Mouse (Mus musculus) gastrocnemius, adult 8-10 months (tissue): Measurements from ENCODE around the gene Mdh2. TPM values are rescaled to one million over a fixed set of nuclear protein-coding genes. Genes with fewer than 3 reads are reported as not detected.
A peak's percentile ranks its signal among the peaks of the same experiment; 100 is the strongest.

Source experiments
- DNase-seq, 2 experiments: peaks; one replicate each; pipeline ENCODE4 v3.0.0; 2022; ENCODE audit warnings: low spot score in 2 of 2
- total RNA-seq, 4 experiments: library from RNA; stranded (reverse); gene quantifications; 2 replicates each; pipeline ENCODE4 v1.2.4; 2022

Gene Mdh2
- total RNA-seq, 4 experiments from 2014 or later, result 825 to 986 (median 954) TPM

DNA sequence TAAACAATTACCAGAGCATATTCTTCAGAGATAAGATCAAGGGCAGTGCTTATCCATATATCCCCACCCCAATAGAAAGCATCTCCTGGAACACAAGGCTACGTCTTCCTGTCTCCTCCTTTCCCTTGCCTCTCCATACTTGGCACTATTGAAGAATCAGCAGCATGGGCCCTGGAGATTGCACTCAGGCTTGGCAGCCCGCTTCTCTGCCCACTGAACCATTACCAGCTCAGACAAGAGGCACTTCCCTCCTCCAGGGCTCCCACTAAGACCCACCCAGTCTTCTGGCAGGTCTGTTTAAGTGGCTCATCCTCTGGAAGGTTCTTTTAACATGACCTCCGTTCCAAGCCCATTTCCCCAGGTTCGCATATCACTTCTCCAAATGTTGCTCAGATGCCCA is 1.7 kb upstream of the Mdh2 start:
- DNase-seq, result no peak

DNA sequence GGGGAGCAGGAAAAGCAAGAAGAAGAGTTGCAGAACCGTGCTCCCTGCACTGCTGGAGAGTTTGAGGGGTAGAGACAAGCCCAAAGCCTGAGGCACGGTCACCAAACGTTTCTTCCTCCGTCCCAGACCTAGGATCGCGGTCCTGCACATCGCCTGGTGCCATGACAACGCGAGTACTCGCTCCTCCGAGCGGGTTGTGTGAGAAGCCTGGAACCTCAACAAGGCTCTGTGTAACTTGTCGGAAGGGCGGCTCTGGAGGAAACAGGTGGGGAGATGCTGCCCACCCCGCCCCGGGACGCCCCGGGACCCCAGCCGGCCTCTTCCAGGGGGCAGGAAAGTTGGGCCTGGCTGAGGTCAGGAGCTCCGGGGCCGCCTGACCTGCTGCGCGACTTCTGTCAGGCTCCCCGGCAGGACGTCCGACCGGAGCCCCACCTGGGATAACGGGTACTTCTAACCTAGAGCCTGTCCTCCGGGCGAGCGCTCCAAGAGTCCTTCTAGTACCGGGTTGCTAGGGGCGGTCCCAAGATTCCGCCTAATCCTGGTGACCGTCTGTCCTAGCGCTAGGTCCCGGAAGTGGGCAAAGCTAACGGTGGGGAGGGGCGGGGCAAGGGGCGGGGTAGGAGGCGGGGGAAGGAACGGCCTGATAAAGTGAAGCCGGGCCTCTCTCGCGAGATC is 347 bp upstream of the Mdh2 start, which contains the start of gene Styxl1:
Gene Styxl1 (minus strand): TSS at position 590 of the 675 bp plus-strand sequence.
- DNase-seq, result no peak

DNA sequence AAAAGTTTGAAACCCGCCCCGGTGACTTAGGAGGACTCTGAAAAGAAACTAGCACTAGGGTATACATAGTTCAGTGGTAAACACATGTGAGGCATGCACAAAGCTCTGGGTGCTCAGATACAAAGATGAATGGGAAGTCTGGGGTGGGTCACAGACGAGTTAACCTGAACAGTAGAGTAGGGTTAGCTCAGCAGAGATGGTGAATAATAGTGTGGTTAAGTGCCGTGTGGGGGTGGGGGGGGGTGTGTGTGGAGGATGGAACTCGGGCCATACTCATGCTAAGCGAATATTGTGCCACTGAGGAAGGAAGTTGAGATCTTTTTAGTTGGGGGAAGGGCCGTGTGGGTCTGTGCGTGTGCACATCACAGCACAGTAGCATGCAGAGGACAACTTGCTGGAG is 2.1 kb downstream of the Mdh2 start:
- no peak for DNase-seq

DNA sequence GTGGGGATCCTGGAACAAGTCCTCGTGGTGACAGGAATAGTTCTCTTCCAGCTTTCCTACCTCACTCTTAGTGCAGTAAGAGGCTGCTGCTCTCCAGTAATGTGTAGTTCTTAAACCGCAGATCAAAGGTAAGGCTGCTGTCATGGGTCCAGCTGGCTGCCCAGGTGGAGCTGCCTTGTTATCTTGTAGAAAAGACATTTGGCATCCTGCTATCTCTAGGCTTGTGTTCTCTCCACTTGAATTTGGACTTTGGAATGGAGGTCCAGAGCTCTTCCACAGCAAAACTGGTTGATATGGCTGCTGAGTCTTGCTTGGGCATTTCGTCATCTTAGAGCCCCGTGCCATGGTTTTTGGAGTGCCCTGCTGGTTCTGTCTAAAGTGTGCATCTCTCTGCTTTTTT is 4.6 kb downstream of the Mdh2 start:
- DNase-seq, result no peak

DNA sequence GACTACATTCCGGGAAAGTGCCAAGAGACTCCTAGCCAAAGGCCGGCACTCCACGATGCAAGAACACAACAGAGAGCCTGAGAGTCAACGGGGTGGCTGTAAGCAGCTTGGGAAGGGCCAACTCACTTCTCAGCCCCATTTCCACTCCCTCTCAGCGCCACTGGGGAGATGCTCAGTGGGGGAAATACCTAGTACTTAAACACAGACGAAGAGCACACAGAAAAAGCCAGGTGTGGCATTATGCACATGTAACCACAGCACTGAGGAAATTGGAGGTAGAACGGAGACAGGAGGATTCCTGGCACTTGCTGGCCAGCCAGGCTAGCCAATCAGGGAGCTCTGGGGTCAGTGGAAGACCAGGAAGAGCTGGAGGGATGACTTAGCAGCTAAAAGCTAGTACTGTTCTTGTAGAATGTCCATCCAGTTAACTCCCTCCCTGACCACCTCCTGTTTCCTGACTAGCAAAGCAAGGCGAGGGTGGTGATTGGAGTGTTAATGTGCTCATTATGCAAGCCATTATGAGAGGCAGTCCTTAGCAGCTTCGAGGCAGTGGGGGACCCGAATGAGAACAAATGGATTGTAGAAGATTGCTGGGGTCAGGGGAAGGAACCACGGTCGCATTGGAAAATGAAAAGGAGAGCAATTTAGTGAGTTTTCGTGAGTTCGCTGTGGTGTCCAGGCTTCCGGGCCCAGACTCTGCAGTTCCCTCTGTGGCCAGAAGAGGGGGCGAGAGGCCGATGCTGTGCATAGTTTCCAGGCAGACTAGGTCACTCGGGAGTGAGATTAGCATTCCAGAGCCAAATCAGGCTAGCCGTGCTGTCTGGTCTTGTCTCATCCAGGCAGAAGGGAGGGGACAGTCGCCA is 15.9 kb downstream of the Mdh2 start:
- peak; percentile 73 to 78 for DNase-seq

DNA sequence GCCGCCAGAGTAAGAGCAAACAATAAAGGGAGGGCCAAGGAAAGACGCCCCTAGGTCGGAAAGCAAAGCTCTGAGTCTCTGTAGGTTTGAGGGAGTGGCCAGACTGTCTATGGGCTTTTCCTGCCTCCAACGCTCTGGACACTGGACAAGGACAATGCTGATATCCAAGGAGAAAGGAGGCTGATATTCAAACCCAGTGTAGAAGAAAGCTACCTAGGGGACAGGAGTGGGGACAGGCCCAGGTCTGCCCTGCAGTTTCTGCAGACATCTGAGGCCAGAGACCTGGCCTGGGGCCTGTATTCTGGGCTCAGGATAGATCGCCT is 16.5 kb downstream of the Mdh2 start:
- DNase-seq, result no peak

DNA sequence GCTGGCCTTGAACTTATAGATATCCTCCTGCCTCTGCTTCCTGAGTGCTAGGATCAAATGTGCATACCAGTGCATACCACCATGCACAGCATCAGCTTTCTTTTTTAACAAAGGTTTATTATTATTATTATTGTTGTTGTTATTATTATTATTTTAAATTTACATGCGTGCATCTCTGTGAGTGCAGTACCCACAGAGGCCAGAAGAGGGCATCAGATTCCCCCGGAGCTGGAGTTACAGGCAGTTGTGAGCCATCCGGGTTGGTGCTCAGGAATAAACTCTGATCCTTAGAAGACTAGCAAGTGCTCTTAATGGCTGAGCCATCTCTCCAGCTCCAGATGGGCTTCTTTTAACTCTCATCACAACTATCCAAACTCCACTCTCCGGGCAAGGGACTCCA is 21.5 kb downstream of the Mdh2 start:
- no peak for DNase-seq

DNA sequence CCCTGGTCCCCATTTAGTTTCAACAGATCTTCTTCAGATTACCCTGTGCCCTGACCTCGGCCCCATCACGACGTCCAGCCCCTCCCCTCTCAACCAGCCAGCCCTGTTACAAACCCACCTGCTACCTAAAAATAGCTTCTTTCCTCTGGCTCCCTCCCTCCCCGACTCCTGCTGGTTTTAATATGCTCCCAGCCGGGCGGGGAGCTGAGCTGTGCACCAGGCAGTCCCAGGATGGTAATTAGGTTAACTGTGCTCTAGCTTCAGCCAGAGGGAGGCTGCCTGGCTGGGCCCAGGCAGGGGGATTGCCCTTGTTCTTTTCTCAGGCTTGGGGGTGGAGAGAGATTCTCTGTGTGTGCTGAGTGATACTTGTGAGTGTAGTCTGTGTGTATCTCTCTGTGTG is 22.6 kb downstream of the Mdh2 start:
- peak; percentile 28 to 34 for DNase-seq

DNA sequence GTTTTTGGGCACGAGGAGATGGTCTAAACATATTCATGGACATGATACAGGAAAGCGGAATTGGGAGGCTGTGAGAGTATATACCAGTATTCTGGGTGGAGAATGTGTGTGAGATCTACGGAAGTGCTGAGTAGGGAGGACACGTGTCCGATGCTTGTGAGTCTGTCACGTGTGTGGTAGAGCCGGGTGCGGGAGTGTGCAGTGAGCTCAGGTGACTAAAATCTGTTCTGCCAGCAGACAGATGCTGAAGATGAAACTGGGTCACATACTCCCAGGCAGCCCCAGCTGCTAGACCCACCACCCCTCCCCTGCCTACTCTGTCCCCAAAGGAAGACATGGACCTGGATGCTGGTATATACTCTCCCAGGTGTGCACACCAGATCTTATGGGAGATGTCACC is 24.4 kb downstream of the Mdh2 start:
- no peak for DNase-seq

DNA sequence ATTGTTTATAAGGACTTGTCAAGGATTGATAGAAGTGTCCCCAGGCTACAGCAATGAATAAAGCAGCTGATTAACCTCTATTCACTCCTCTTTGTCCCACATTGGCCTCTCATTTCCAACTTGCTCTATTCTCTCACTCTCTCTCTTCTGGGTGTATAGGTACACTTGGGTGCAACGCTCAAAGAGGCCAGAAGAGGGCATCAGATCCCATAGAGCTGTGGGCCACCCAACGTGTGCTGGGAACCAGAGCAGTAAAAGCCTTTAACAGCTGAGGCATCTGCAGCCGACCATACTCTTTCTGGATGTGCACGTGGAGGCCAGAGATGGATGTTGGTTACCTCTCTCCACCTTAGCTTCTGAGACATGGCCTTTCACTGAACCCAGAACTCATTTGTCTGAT is 24.9 kb downstream of the Mdh2 start:
- no peak for DNase-seq

DNA sequence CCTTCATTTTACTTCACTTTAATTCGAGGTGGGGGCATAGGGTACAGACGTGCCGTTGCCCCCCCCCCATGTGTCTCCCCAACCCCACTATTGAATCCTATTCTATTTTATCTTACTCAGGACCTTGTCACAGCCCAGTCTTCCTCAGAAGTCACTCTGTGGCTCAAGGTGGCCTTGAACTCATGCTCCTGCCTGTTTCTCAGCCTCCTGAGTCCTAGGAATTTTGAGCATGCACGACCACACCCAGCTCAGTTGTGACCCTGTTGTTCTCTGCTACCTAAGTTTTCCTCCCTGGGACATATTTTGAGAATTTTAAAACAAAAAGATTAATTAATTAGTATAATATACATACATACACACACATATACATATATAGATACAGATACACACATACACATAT is 25.4 kb downstream of the Mdh2 start:
- DNase-seq, result no peak

DNA sequence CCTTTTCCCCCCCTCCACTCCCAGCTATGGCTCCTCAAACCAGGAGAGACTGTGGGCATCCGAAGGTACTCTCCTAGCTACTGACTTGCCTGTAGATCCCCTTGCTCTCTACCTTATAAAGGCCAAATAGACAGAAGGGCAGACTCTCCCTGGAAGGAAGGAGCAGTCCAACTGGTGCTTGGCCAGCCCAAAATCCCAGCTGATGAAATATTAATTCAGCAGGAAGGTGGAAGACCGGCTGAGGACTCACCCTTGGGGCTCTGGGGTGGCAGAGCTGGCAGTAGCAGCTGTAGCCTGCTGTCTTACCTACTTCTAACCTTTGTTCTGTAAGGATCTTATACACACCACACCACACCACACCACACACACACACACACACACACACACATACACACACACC is 26.5 kb downstream of the Mdh2 start:
- DNase-seq, result no peak

DNA sequence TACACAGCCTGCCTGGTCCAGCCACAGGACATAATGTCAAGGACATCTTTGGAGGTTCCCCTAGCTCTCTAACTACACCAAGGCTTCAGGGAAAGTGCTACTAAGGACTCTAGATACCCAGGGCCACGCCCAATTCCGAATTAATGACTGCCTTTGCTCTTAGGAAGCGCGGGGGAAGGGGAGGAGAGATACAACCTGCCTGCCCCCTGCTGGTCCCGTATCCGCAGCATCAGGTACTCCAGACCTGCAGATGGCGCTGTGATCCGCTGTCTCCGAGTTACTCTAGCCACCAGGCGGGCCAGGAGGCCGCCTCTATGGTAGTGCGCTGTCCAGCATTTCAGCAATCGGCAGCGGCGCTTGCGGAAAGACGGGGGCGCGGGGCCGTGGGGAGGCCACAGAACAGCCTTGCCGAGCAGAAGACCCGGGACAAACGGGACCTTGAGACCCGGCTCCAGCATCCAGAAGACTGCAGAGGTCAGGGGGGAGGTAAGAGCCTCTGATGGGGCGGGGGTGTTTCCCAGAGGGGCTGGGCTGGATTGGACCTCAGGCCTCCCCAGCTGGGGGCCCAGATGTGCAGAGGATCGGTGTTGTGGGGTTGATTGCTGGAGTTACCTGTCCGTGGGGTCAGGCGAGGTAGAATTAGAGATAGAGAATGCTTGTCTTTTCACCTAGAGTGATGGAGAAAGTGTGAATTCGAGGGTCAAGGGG is 28.4 kb downstream of the Mdh2 start, which contains the start of gene Srrm3:
Gene Srrm3 (plus strand): TSS at position 336 of the 708 bp plus-strand sequence.
- peak; percentile 65 to 71 for DNase-seq

DNA sequence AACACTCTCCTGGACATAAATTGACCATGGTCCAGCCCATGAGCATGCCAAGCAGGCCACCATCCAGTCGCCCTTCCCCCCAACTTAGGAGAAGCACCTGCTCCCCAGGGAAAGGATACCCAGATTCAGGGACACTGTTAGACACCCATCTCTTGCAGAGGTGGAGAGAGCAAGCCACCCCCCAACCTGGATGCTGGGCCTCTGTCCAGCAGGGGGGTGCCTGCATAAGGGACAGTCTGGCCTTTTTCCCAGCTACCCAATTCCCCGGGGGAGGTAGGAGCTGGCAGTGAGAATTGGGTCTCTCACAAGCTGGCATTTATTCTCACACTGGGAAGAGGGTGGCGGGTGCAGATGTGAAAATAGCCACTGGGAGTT is 29.0 kb downstream of the Mdh2 start:
- no peak for DNase-seq

DNA sequence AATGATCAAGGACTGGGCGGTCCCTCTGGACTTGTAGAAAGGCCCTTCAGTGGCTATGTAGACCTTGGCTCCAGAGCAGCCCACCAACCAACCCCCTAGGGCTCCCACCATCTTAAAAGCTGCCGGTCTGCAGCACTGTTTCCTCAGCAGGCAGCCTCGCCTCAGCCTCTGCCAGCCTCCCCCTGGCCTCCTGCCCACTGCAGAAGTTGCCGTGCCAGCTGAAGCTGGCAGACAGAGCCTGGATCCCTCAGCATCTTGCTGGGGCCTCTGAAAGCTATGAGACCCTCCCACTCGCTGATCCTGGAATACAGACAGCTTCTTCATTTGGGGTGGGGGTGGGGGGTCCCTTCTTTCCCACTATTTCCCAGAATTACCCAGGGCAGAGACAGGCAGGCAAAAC is 34.7 kb downstream of the Mdh2 start:
- no peak for DNase-seq

DNA sequence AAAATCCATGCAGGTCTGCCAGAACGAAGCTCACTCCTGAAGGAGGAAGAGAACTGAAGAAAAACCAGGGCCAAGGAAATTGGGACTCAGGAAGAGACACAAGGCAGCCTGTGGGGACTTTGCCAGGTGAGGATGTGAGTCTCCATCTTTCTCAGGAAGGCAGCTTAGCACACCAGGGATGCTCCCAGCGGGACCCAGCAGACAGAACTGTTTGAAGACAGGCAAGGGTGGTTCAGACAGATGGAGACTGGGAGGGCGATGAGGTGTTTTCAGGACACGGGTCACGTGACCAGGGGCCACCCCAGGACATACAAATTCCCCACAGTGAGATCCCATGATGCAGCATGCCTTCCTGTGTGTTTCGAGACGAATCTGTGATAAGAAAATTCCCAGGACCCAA is 40.2 kb downstream of the Mdh2 start:
- no peak for DNase-seq

DNA sequence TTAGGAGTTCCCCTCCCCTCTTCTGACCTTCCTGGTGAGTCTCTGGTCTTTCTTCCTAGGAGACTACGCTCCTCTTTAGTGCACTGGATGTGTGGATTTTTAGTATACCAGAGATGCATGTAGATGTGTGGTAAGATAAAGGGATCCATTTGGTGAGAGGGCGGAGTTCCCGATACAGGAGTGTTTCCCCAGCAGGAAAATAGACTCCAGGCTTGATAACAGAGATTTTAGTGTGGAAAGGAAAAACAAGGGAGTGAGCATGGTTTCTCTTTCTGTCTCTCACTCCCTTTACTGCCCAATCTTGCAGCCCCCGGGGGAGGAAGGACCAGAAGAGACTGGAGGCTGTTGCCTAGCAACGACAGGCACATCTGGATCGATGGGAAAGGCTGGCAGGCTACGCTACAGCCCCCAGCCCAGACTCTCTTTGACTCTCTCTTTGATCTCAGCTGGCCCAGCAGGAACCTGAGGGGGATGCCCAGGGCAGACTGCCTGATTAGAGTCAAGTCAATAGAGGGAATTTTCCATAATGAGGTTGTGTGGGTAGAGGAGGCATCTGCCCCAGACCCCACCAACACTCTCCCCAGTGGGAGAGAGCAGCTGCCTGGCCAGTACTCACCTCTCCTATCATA is 44.1 kb downstream of the Mdh2 start:
- no peak for DNase-seq

DNA sequence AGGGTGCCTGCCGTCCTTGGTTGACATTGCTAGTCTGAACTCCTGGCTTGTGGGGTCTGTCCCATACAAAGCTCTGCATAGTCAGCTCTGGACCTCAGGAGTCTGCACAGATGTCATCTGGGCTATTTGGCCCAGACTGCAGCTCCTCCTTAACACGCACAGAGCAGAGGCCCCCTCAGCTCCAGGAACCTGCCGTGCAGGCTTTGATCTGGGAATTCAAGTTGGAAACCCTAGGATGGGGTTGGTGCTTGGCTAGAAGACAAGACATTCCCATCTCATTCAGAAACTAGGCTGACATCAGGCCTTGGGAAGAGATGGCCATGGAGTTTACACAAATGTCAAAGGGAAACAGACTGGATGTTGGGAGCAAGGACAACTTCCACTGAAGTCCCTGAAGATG is 46.2 kb downstream of the Mdh2 start:
- DNase-seq, result no peak

DNA sequence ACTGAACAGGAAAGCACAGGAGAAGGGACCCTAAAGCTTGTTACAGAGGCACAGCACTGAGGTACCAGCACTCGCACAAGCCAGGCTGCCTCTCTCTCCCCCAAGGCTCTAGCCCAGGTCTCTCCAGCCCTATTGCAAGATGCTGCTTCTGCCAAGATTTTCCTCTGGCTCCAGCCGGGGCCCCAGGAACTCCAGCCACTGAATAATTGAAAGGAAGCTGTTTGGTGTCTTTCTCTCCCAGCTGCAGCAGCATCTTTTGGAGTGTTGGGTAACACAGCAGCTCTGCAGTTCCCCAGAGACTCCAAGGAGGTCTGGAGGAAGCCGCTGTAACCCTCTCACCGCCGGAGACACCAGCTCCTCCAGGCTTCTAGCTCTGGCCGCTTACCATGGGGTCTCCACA is 47.9 kb downstream of the Mdh2 start:
- DNase-seq, result no peak

DNA sequence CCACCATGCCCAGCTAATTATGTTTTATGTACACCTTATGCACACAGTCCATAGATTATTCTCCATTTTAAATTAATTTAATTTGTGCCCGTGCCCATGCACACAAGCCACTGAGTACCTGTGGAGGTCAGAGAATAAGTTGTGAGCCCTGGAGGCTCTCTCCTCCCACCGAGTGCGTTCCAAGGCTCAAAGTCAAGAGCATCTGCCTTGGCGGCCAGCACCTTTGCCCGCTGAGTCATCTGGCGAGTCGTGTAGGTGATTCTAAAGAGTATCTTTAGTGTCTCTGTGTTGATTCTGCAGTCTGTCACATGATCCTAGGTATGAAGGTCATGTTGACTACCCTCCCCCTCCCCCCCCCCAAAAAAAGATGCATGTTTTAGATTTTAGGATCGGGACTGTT is 51.1 kb downstream of the Mdh2 start:
- no peak for DNase-seq

DNA sequence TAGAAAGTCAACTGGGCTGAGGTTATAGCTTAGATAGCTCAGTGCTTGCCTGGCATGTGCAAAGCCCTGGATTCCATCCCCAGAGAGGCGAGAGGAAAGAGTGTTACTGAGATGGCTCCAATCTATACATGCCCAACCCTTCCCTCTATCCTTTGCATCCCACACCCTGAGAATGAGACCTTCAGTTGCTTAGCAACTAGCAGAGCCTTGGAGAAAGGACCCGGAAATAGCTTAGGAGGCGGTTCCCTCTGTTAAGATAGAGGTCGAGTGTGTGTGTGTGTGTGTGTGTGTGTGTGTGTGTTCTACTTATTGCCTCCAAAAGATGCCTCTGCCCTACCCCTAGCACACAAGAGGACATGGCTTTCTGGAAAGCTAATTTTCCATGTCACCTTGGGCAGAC is 54.4 kb downstream of the Mdh2 start:
- DNase-seq, result no peak
